Mouse (Mus musculus) E14TG2a.4 (cell line): Measurements from ENCODE around the gene Dhrs13.

Experiments used
- CTCF ChIP-seq: conservative IDR thresholded peaks from 2 replicates; pipeline ENCODE4 v1.5.1; 2014; ENCODE audit warnings: low read length
- NANOG ChIP-seq: IDR thresholded peaks from 2 replicates; pipeline ENCODE4 v1.6.1; 2014; ENCODE audit warnings: borderline replicate concordance, low read length, mixed read lengths
- POU5F1 ChIP-seq: IDR thresholded peaks from 2 replicates; pipeline ENCODE4 v1.6.1; 2014; ENCODE audit warnings: low read length, borderline replicate concordance

DNA sequence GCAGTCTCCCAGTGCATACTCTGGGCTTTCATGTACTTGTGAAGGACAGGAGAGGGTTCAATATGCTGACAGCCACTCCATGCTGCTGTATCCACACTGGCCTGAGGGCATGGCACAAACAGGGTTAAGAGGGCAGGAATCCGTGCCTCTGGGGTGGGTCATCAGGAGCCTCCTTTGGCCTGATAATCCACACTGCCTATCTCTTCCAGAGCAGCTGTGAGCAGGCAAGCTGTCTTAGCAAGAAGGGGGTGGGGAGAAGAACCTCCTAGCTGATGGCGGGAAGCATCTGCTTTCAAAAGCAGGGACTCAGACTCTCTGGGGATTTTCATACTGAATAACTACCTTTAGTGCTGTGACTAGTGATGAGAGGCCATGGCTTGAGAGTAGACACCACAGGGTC lies 33.8 kb downstream of the Dhrs13 start:
- TF ChIP-seq CTCF (no peak), POU5F1 (no peak), NANOG (no peak)
